ENCODE assay signal across 9 mouse cellular contexts in the genomic region with DNA sequence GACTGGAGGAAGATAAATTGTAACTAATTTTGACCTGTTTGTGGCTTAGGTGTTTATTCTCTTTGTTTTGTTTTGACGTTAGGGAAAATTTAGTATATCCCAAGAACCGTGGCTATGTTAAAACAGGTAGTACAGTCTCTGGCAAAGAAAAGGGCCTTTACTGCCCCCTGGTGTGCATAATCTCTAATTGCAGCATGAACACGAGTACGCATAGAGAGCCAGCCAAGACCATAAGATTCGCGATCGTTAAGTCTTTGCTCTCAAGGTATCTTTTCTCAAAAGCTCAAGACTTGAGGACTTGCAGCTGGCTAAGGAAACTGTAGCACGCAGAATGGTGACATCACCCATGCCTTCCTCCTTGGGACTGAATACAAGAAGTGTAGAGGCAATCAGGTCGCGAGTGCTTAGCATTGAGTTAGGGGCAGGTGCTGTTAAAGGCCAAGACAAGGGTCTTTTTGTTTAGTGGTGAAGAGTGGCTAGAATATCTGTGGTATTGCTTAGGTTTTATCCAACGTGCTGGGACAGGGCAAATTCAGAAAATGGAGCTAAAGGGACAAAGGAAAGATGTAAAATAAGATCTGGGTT. TPM values are rescaled to one million over a fixed set of nuclear protein-coding genes. Genes with fewer than 3 reads are reported as not detected.
A peak's percentile ranks its signal among the peaks of the same experiment; 100 is the strongest.
DNase-seq lines count a peak whose midpoint lies in the region; ATAC-seq lines count a peak whose summit lies in the region.
"Had no signal": no experiment of that assay in that cellular context is flagged by ENCODE, and none has a peak within 500 bp of the region (broad histone marks: within the 10 kb centered on the region; RNA-seq: fewer than 3 reads in every experiment).

No protein-coding gene starts in this region.

- peak; percentile 19 to 48 for DNase-seq in urinary bladder, adult 18-20 months (ENCODE audit: low spot score in 2 of 2)
- no peak for DNase-seq in urinary bladder, adult 2 months (ENCODE audit: low spot score)
- DNase-seq in cerebellum, postnatal 36 days, result peak; percentile 49 to 73
- DNase-seq in gastrocnemius, adult 8-10 months (ENCODE audit: low spot score in 2 of 2), result peak; percentile 26 to 41
- peak; percentile 40 to 43 for DNase-seq in left cerebral cortex, adult 8-10 months (ENCODE audit: low spot score in 2 of 2)
- peak; percentile 51 for DNase-seq in right cerebral cortex, postnatal 4 days

- no peak overlapping the region for H3K4me3 ChIP-seq in intestine, embryonic 15.5 days (replicated peaks)
- H3K4me3 ChIP-seq: stomach, embryonic 15.5 days had no signal

- no peak overlapping the region for H3K27ac ChIP-seq in intestine, embryonic 15.5 days
- H3K27ac ChIP-seq: stomach, embryonic 15.5 days had no signal

- no peaks in the 10 kb centered on the region for H3K9me3 ChIP-seq in intestine, embryonic 15.5 days
- H3K9me3 ChIP-seq: stomach, embryonic 15.5 days had no signal

- 21% methylated on average over 11 of the region's 11 CpGs for WGBS in intestine, embryonic 15.5 days

- no peaks in the 10 kb centered on the region for H3K36me3 ChIP-seq in intestine, embryonic 15.5 days
- H3K36me3 ChIP-seq: stomach, embryonic 15.5 days had no signal

- ATAC-seq in intestine, embryonic 15.5 days, result peak; percentile 75; the same call in 1 of the 2 replicates
- peak; percentile 99 for ATAC-seq in megakaryocyte progenitor cell, adult 5-6 weeks (replicated peaks; ENCODE audit: poor library complexity)

- H3K4me2 ChIP-seq in intestine, embryonic 15.5 days (replicated peaks), result no peak overlapping the region
- H3K4me2 ChIP-seq: stomach, embryonic 15.5 days had no signal

- H3K9ac ChIP-seq in intestine, embryonic 15.5 days, result no peak overlapping the region
- H3K9ac ChIP-seq: stomach, embryonic 15.5 days had no signal

- no peaks in the 10 kb centered on the region for H3K27me3 ChIP-seq in intestine, embryonic 15.5 days (replicated peaks)
- H3K27me3 ChIP-seq: stomach, embryonic 15.5 days had no signal

- H3K4me1 ChIP-seq in intestine, embryonic 15.5 days (replicated peaks), result no peaks in the 10 kb centered on the region
- H3K4me1 ChIP-seq: stomach, embryonic 15.5 days had no signal

RNA-seq across cellular contexts. Expression of a gene that starts 35.8 kb away (rescaled TPM):
- polyA plus RNA-seq in urinary bladder, adult 2 months (2012; rRNA removed), result 171 and 185 TPM in 2 replicates
- total RNA-seq in gastrocnemius, adult 8-10 months (2022), result 100 to 1,000 TPM; 119 to 142 (median 129) TPM
- 484 and 495 TPM in 2 replicates for polyA plus RNA-seq in intestine, embryonic 15.5 days (2015; fragmentation: Nextera tagmentation; extraction: Ambion mirVana)
- 100 to 1,000 TPM; 344 to 455 (median 377) TPM for total RNA-seq in left cerebral cortex, adult 8-10 months (2022)
- 292 and 298 TPM in 2 replicates for total RNA-seq in megakaryocyte progenitor cell, adult 5-6 weeks (2015)
- total RNA-seq in megakaryocyte progenitor cell, adult 5-6 weeks (2017), result 334 and 393 TPM in 2 replicates
